Comparison of ENCODE assay signal across 8 mouse cellular contexts in genomic region chr4:117872471-117872886, GRCm38 (mm10). TPM values are rescaled to one million over a fixed set of nuclear protein-coding genes. Genes with fewer than 3 reads are reported as not detected.
DNase-seq lines count a peak whose midpoint lies in the region; ATAC-seq and TF ChIP-seq lines count a peak whose summit lies in the region.

Ccdc24 (minus strand) TSS chr4:117872557.

- peak within 1 kb of the TSS; percentile 16 for H3K9ac ChIP-seq in intestine, embryonic 16.5 days (ENCODE audit: low read depth, low read length)
- no peak within 1 kb of the TSS; the same call in 1 of the 2 replicates for H3K9ac ChIP-seq in liver, postnatal 0 days (replicated peaks)
- H3K9ac ChIP-seq in stomach, embryonic 16.5 days (ENCODE audit: low read length), result peak within 1 kb of the TSS; percentile 40; the same call in 1 of the 2 replicates

- TF ChIP-seq EP300 in liver, postnatal 0 days (IDR thresholded peaks at IDR 0.05; ENCODE audit: low read depth), result no peak

- ATAC-seq in intestine, embryonic 16.5 days, result peak; percentile 54
- peak; percentile 49 for ATAC-seq in liver, postnatal 0 days
- 0 out of 2 replicates have a peak, but pooled peaks have one; percentile 23 for ATAC-seq in stomach, embryonic 16.5 days (ENCODE audit: insufficient read depth, low FRiP score)

- no peaks in the 10 kb centered on the region for H3K27me3 ChIP-seq in intestine, embryonic 16.5 days (replicated peaks; ENCODE audit: control insufficient read depth, insufficient read depth, low read length)
- peaks cover 7% of the 10 kb centered on the region; the same call in 1 of the 2 replicates for H3K27me3 ChIP-seq in liver, postnatal 0 days (ENCODE audit: insufficient read depth, low read length)
- no peaks in the 10 kb centered on the region for H3K27me3 ChIP-seq in stomach, embryonic 16.5 days (ENCODE audit: control insufficient read depth, insufficient read depth, low read length)

- peak; percentile 32 for DNase-seq in ovary, postnatal 36 days (ENCODE audit: low spot score)
- DNase-seq in ovary, adult 18-20 months (ENCODE audit: low spot score), result no peak
- peak; percentile 60 for DNase-seq in liver, postnatal 0 days
- no peak for DNase-seq in spleen, postnatal 4 days (ENCODE audit: low spot score in 2 of 2)
- no peak for DNase-seq in gastrocnemius, postnatal 10 days
- no peak for DNase-seq in layer of hippocampus, adult 9-11 months

- no peak within 1 kb of the TSS for H3K27ac ChIP-seq in intestine, embryonic 16.5 days (ENCODE audit: low read length)
- H3K27ac ChIP-seq in liver, postnatal 0 days (ENCODE audit: low read depth), result no peak within 1 kb of the TSS
- no peak within 1 kb of the TSS for H3K27ac ChIP-seq in stomach, embryonic 16.5 days (ENCODE audit: low read length)

- no peak for TF ChIP-seq CTCF in liver, postnatal 0 days (IDR thresholded peaks at IDR 0.05; ENCODE audit: low read depth)

- H3K9me3 ChIP-seq in intestine, embryonic 16.5 days (ENCODE audit: control insufficient read depth, low read length), result no peaks in the 10 kb centered on the region
- H3K9me3 ChIP-seq in liver, postnatal 0 days (ENCODE audit: low read length), result no peaks in the 10 kb centered on the region
- H3K9me3 ChIP-seq in stomach, embryonic 16.5 days (replicated peaks; ENCODE audit: control insufficient read depth, low read length), result no peaks in the 10 kb centered on the region

- H3K4me1 ChIP-seq in intestine, embryonic 16.5 days (ENCODE audit: control insufficient read depth, insufficient read depth, low read length), result peaks cover 10% of the 10 kb centered on the region
- peaks cover 6% of the 10 kb centered on the region for H3K4me1 ChIP-seq in liver, postnatal 0 days (ENCODE audit: insufficient read depth)
- peaks cover 7% of the 10 kb centered on the region for H3K4me1 ChIP-seq in stomach, embryonic 16.5 days (ENCODE audit: control insufficient read depth, insufficient read depth, low read length)

- H3K36me3 ChIP-seq in intestine, embryonic 16.5 days (ENCODE audit: control insufficient read depth, insufficient read depth, low read length), result no peaks in the 10 kb centered on the region
- peaks cover 9% of the 10 kb centered on the region; the same call in 1 of the 2 replicates for H3K36me3 ChIP-seq in liver, postnatal 0 days (replicated peaks; ENCODE audit: insufficient read depth, low read length)
- peaks cover 4% of the 10 kb centered on the region; the same call in 1 of the 2 replicates for H3K36me3 ChIP-seq in stomach, embryonic 16.5 days (ENCODE audit: control insufficient read depth, insufficient read depth, low read length)

- WGBS in intestine, embryonic 16.5 days, result 10% methylated on average over 14 of the region's 14 CpGs
- 20% methylated on average over 14 of the region's 14 CpGs for WGBS in liver, postnatal 0 days (ENCODE audit: insufficient replicate concordance)
- WGBS in stomach, embryonic 16.5 days, result 8% methylated on average over 14 of the region's 14 CpGs

- peak within 1 kb of the TSS; percentile 47 for H3K4me2 ChIP-seq in intestine, embryonic 16.5 days (ENCODE audit: low read depth, low read length)
- H3K4me2 ChIP-seq in liver, postnatal 0 days (ENCODE audit: low read depth, low read length), result peak within 1 kb of the TSS; percentile 50
- H3K4me2 ChIP-seq in stomach, embryonic 16.5 days (ENCODE audit: low read depth, low read length), result peak within 1 kb of the TSS; percentile 47

- H3K4me3 ChIP-seq in intestine, embryonic 16.5 days (ENCODE audit: low read length), result peak within 1 kb of the TSS; percentile 22
- no peak within 1 kb of the TSS for H3K4me3 ChIP-seq in liver, postnatal 0 days (ENCODE audit: low read depth, low read length)
- peak within 1 kb of the TSS; percentile 13 for H3K4me3 ChIP-seq in stomach, embryonic 16.5 days (replicated peaks; ENCODE audit: low read length)

RNA-seq across cellular contexts. Expression of gene Ccdc24, which starts in this region (rescaled TPM):
- polyA plus RNA-seq in intestine, embryonic 16.5 days (2015; fragmentation: Nextera tagmentation; extraction: Ambion mirVana), result 0.66 and 0.86 TPM in 2 replicates
- polyA plus RNA-seq in liver, postnatal 0 days (2015; fragmentation: Nextera tagmentation; extraction: Ambion mirVana), result 0.15 and 0.34 TPM in 2 replicates
- polyA plus RNA-seq in stomach, embryonic 16.5 days (2015; fragmentation: Nextera tagmentation; extraction: Ambion mirVana), result 0.62 and 1.6 TPM in 2 replicates
- total RNA-seq in gastrocnemius, postnatal 10 days (2021), result under 1 TPM; 0.70 to 0.81 TPM

Comparison
In these comparisons a context has a peak if more than half of its experiments do, and no peak if none do; other contexts are left out.
1. Peak in ATAC-seq, H3K4me3 ChIP-seq, H3K9ac ChIP-seq and H3K4me2 ChIP-seq in intestine, embryonic 16.5 days; RNA of the gene not detected or under 1 TPM.
2. Peak in DNase-seq, ATAC-seq and H3K4me2 ChIP-seq in liver, postnatal 0 days; RNA of the gene not detected or under 1 TPM.